Mouse (Mus musculus): ENCODE results near the gene Zfp646. TPM values are rescaled to one million over a fixed set of nuclear protein-coding genes. Genes with fewer than 3 reads are reported as not detected.
A peak's percentile ranks its signal among the peaks of the same experiment; 100 is the strongest.

Gene Zfp646
- polyA plus RNA-seq, 1 experiment from 2014 or later = 16.3 TPM

DNA sequence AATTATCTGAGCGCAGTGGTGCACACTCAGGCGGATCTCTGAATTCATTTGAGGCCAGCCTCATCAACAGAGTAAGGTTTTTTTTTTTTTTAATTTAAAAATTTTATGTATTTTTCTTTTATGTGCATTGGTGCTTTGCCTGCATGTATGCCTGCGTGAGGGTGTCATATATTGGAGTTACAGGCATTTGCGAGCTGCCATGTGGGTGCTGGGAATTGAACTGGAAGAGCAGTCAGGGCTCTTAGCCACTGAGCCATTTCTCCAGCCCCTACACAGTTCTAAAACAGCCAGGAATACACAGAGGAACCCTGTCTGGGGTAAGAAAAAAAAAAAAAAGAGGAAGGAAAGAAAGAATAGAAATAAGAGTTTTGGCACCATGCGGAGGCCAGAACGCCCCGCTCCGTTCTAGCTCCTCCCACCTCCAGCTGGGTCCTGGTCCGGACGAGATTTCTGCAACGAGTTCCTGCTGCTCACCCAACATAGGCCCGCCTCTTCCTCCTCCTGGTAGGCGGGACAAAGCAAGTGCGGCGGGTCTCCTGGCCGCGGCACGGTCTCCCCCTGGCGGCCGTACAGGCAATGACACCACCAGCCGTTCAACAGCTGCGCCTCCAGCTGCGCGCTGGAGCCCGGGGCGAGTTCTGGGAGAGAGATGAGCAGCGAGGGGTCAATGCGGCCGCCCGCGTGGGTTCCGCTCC lies 59.2 kb downstream of the Zfp646 start:
- WGBS (ENCODE audit: missing documents) = 7% methylated on average over 31 of the region's 32 CpGs
- H3K79me2 ChIP-seq (ENCODE audit: inconsistent target) = no peaks in the 10 kb centered on the region
- H3K4me3 ChIP-seq (ENCODE audit: inconsistent target) = no peak overlapping the region
- peak overlapping the region; percentile 53 for H3K27ac ChIP-seq
- no peaks in the 10 kb centered on the region for H3K36me3 ChIP-seq (ENCODE audit: inconsistent target)

Other genes with a start within 250 kb of the Zfp646 start
- 16.0 to 37.5 TPM (median 23.3 TPM) in 3 replicates for gene Bcl7c, start 167.3 kb upstream of the Zfp646 start, polyA plus RNA-seq (2018)
- not detected in 3 replicates for gene Ctf1, start 163.5 kb upstream of the Zfp646 start, polyA plus RNA-seq (2018)
- gene Ctf2, start 144.1 kb upstream of the Zfp646 start, polyA plus RNA-seq (2018) = not detected in 3 replicates
- 4.9 to 11.8 TPM (median 5.8 TPM) in 3 replicates for gene Fbxl19, start 131.7 kb upstream of the Zfp646 start, polyA plus RNA-seq (2018)
- 31.3 to 38.6 TPM (median 33.4 TPM) in 3 replicates for gene Orai3, start 106.4 kb upstream of the Zfp646 start, polyA plus RNA-seq (2018)
- gene Setd1a, start 99.6 kb upstream of the Zfp646 start, polyA plus RNA-seq (2018) = 11.6 to 14.1 TPM (median 12.7 TPM) in 3 replicates
- gene Gm49388, start 90.6 kb upstream of the Zfp646 start, polyA plus RNA-seq (2018) = 0.49 to 3.2 TPM (median 0.57 TPM) in 3 replicates
- 14.9 to 55.1 TPM (median 55.0 TPM) in 3 replicates for gene Hsd3b7, start 75.6 kb upstream of the Zfp646 start, polyA plus RNA-seq (2018)
- gene Stx4a, start 51.9 kb upstream of the Zfp646 start, polyA plus RNA-seq (2018) = 150 to 165 TPM (median 155 TPM) in 3 replicates
- 0.05 to 0.09 TPM in 2 of 3 replicates, not detected in the other for gene Stx1b, start 51.7 kb upstream of the Zfp646 start, polyA plus RNA-seq (2018)
- gene Zfp668, start 607 bp downstream of the Zfp646 start, polyA plus RNA-seq (2018) = 3.2 to 5.8 TPM (median 4.7 TPM) in 3 replicates
- gene Prss53, start 14.7 kb downstream of the Zfp646 start, polyA plus RNA-seq (2018) = 0.13 TPM in 1 of 3 replicates, not detected in the others
- not detected in 3 replicates for gene Gm21974, start 19.2 kb downstream of the Zfp646 start, polyA plus RNA-seq (2018)
- gene Vkorc1, start 19.4 kb downstream of the Zfp646 start, polyA plus RNA-seq (2018) = 38.2 to 42.7 TPM (median 41.1 TPM) in 3 replicates
- gene Bckdk, start 27.9 kb downstream of the Zfp646 start, polyA plus RNA-seq (2018) = 30.8 to 48.5 TPM (median 38.0 TPM) in 3 replicates
- gene Kat8, start 36.3 kb downstream of the Zfp646 start, polyA plus RNA-seq (2018) = 10.6 to 18.6 TPM (median 16.3 TPM) in 3 replicates
- gene Prss8, start 53.9 kb downstream of the Zfp646 start, polyA plus RNA-seq (2018) = not detected in 3 replicates
- gene Prss36, start 70.5 kb downstream of the Zfp646 start, polyA plus RNA-seq (2018) = 1.0 to 1.7 TPM (median 1.2 TPM) in 3 replicates
- 187 to 395 TPM (median 346 TPM) in 3 replicates for gene Fus, start 91.2 kb downstream of the Zfp646 start, polyA plus RNA-seq (2018)
- gene Pycard, start 117.6 kb downstream of the Zfp646 start, polyA plus RNA-seq (2018) = 19.6 to 111 TPM (median 82.3 TPM) in 3 replicates
- not detected in 3 replicates for gene Trim72, start 127.7 kb downstream of the Zfp646 start, polyA plus RNA-seq (2018)
- 101 to 216 TPM (median 128 TPM) in 3 replicates for gene Itgam, start 186.4 kb downstream of the Zfp646 start, polyA plus RNA-seq (2018)
- gene Gm49368, start 186.5 kb downstream of the Zfp646 start, polyA plus RNA-seq (2018) = 1.0 to 2.2 TPM (median 1.6 TPM) in 3 replicates

All from macrophage (primary cell).